In the genomic region with DNA sequence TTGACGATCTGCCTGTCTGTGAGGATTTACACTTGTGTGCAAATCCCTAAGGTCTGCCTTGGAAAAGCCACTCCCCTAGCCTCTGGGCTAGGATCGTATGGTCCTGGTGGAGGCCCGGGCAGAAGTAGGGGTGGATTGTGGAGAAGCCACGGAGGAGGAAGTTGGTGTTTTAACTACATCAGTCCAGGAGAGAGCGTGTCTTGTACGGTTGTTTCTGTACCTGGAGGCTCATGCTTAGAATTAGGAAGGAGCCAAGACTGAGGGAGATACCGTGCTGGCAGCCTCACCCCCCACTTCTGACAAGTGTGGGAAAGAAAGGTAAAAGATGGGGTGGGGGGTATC, we compare ENCODE assay signal across 12 mouse cellular contexts. TPM values are rescaled to one million over a fixed set of nuclear protein-coding genes. Genes with fewer than 3 reads are reported as not detected.
DNase-seq lines count a peak whose midpoint lies in the region; ATAC-seq and TF ChIP-seq lines count a peak whose summit lies in the region.
"Had no signal": no experiment of that assay in that cellular context is flagged by ENCODE, and none has a peak within 500 bp of the region (broad histone marks: within the 10 kb centered on the region; RNA-seq: fewer than 3 reads in every experiment).

No protein-coding gene starts in this region.

- H3K4me2 ChIP-seq in hindbrain, embryonic 12.5 days (replicated peaks): 0 out of 2 replicates have a peak overlapping the region, but pooled peaks have one; percentile 46
- no peak overlapping the region for H3K4me2 ChIP-seq in hindbrain, embryonic 11.5 days (replicated peaks; ENCODE audit: low read depth, low read length)
- no peak overlapping the region for H3K4me2 ChIP-seq in midbrain, embryonic 13.5 days (replicated peaks)
- H3K4me2 ChIP-seq in midbrain, embryonic 14.5 days (ENCODE audit: low read length): no peak overlapping the region
- H3K4me2 ChIP-seq in intestine, postnatal 0 days (replicated peaks; ENCODE audit: low read depth): peak overlapping the region; percentile 51
- H3K4me2 ChIP-seq in stomach, postnatal 0 days (replicated peaks; ENCODE audit: low read depth): peak overlapping the region; percentile 27
- H3K4me2 ChIP-seq in midbrain, embryonic 16.5 days (ENCODE audit: low read length): no peak overlapping the region

- DNase-seq in hindbrain, embryonic 11.5 days (ENCODE audit: low spot score): no peak
- DNase-seq in midbrain, embryonic 14.5 days: no peak
- DNase-seq in stomach, postnatal 0 days (ENCODE audit: low spot score): no peak
- DNase-seq in right cerebral cortex, adult 2 months (ENCODE audit: low spot score in 2 of 2): no peak
- DNase-seq: adrenal gland, postnatal 14 days; forebrain, postnatal 0 days; kidney, adult 8-10 months had no signal

- no peak for TF ChIP-seq EP300 in stomach, postnatal 0 days (optimal IDR thresholded peaks at IDR 0.05)

- no peaks in the 10 kb centered on the region for H3K36me3 ChIP-seq in hindbrain, embryonic 12.5 days
- H3K36me3 ChIP-seq in hindbrain, embryonic 11.5 days (ENCODE audit: control insufficient read depth, insufficient read depth, low read length): no peaks in the 10 kb centered on the region
- no peaks in the 10 kb centered on the region for H3K36me3 ChIP-seq in midbrain, embryonic 13.5 days
- H3K36me3 ChIP-seq in midbrain, embryonic 14.5 days (ENCODE audit: control insufficient read depth, insufficient read depth, low read length): no peaks in the 10 kb centered on the region
- no peaks in the 10 kb centered on the region; the same call in 1 of the 2 replicates for H3K36me3 ChIP-seq in intestine, postnatal 0 days (ENCODE audit: control insufficient read depth, insufficient read depth)
- H3K36me3 ChIP-seq in stomach, postnatal 0 days (ENCODE audit: control insufficient read depth, insufficient read depth, low read length): no peaks in the 10 kb centered on the region
- no peaks in the 10 kb centered on the region for H3K36me3 ChIP-seq in midbrain, embryonic 16.5 days (ENCODE audit: control insufficient read depth, insufficient read depth, low read length)

- H3K9me3 ChIP-seq in hindbrain, embryonic 12.5 days (replicated peaks): no peaks in the 10 kb centered on the region
- H3K9me3 ChIP-seq in hindbrain, embryonic 11.5 days (ENCODE audit: control insufficient read depth, low read length): no peaks in the 10 kb centered on the region
- H3K9me3 ChIP-seq in midbrain, embryonic 13.5 days: no peaks in the 10 kb centered on the region
- H3K9me3 ChIP-seq in midbrain, embryonic 14.5 days (ENCODE audit: control insufficient read depth, low read length): no peaks in the 10 kb centered on the region
- no peaks in the 10 kb centered on the region for H3K9me3 ChIP-seq in intestine, postnatal 0 days (ENCODE audit: control insufficient read depth)
- H3K9me3 ChIP-seq in stomach, postnatal 0 days (ENCODE audit: control insufficient read depth, low read length): no peaks in the 10 kb centered on the region
- no peaks in the 10 kb centered on the region for H3K9me3 ChIP-seq in midbrain, embryonic 16.5 days (replicated peaks; ENCODE audit: control insufficient read depth, low read length, poor library complexity, severe bottlenecking)

- H3K27me3 ChIP-seq in hindbrain, embryonic 12.5 days: peaks cover 34% of the 10 kb centered on the region
- peaks cover 5% of the 10 kb centered on the region for H3K27me3 ChIP-seq in hindbrain, embryonic 11.5 days (ENCODE audit: control insufficient read depth, insufficient read depth, low read length)
- H3K27me3 ChIP-seq in midbrain, embryonic 13.5 days: peaks cover 36% of the 10 kb centered on the region
- peaks cover 6% of the 10 kb centered on the region; the same call in 1 of the 2 replicates for H3K27me3 ChIP-seq in midbrain, embryonic 14.5 days (ENCODE audit: control insufficient read depth, insufficient read depth, low read length)
- no peaks in the 10 kb centered on the region for H3K27me3 ChIP-seq in intestine, postnatal 0 days (replicated peaks; ENCODE audit: control insufficient read depth, insufficient read depth, low read length)
- H3K27me3 ChIP-seq in stomach, postnatal 0 days (ENCODE audit: control insufficient read depth, insufficient read depth, low read length): no peaks in the 10 kb centered on the region
- no peaks in the 10 kb centered on the region; the same call in 1 of the 2 replicates for H3K27me3 ChIP-seq in midbrain, embryonic 16.5 days (ENCODE audit: control insufficient read depth, insufficient read depth, low read depth, low read length)

- no peak for ATAC-seq in hindbrain, embryonic 12.5 days (ENCODE audit: low FRiP score)
- no peak for ATAC-seq in hindbrain, embryonic 11.5 days (ENCODE audit: low FRiP score)
- ATAC-seq in midbrain, embryonic 13.5 days: 0 out of 2 replicates have a peak, but pooled peaks have one; percentile 21
- ATAC-seq in midbrain, embryonic 14.5 days (ENCODE audit: low FRiP score, low TSS enrichment): no peak
- no peak for ATAC-seq in intestine, postnatal 0 days
- no peak for ATAC-seq in stomach, postnatal 0 days (ENCODE audit: low FRiP score, low TSS enrichment)
- no peak for ATAC-seq in midbrain, embryonic 16.5 days
- ATAC-seq: forebrain, postnatal 0 days had no signal

- no peak; the same call in 1 of the 2 replicates for TF ChIP-seq CTCF in intestine, postnatal 0 days (IDR thresholded peaks at IDR 0.05; ENCODE audit: low read depth)
- no peak for TF ChIP-seq CTCF in stomach, postnatal 0 days (IDR thresholded peaks at IDR 0.05; ENCODE audit: low read depth)

- H3K9ac ChIP-seq in hindbrain, embryonic 12.5 days: no peak overlapping the region
- no peak overlapping the region for H3K9ac ChIP-seq in hindbrain, embryonic 11.5 days (ENCODE audit: low read depth, low read length)
- no peak overlapping the region for H3K9ac ChIP-seq in midbrain, embryonic 13.5 days (replicated peaks)
- H3K9ac ChIP-seq in midbrain, embryonic 14.5 days (replicated peaks; ENCODE audit: low read length): no peak overlapping the region
- H3K9ac ChIP-seq in intestine, postnatal 0 days (ENCODE audit: low read depth, low read length): 0 out of 2 replicates have a peak overlapping the region, but pooled peaks have one; percentile 37
- 0 out of 2 replicates have a peak overlapping the region, but pooled peaks have one; percentile 27 for H3K9ac ChIP-seq in stomach, postnatal 0 days (ENCODE audit: low read length)
- H3K9ac ChIP-seq in midbrain, embryonic 16.5 days (ENCODE audit: low read depth, low read length): no peak overlapping the region
- H3K9ac ChIP-seq: forebrain, postnatal 0 days had no signal

- H3K27ac ChIP-seq in hindbrain, embryonic 12.5 days: no peak overlapping the region
- H3K27ac ChIP-seq in hindbrain, embryonic 11.5 days (ENCODE audit: low read depth, low read length): no peak overlapping the region
- H3K27ac ChIP-seq in midbrain, embryonic 13.5 days: no peak overlapping the region
- H3K27ac ChIP-seq in midbrain, embryonic 14.5 days (replicated peaks; ENCODE audit: low read depth, low read length): no peak overlapping the region
- H3K27ac ChIP-seq in intestine, postnatal 0 days (ENCODE audit: low read depth, low read length): peak overlapping the region; percentile 86
- H3K27ac ChIP-seq in stomach, postnatal 0 days (replicated peaks): peak overlapping the region; percentile 87
- no peak overlapping the region for H3K27ac ChIP-seq in midbrain, embryonic 16.5 days (ENCODE audit: low read length)

- 29% methylated on average over 7 of the region's 7 CpGs for WGBS in hindbrain, embryonic 12.5 days
- 25% methylated on average over 7 of the region's 7 CpGs for WGBS in hindbrain, embryonic 11.5 days
- 25% methylated on average over 7 of the region's 7 CpGs for WGBS in midbrain, embryonic 13.5 days
- WGBS in midbrain, embryonic 14.5 days: 27% methylated on average over 7 of the region's 7 CpGs
- WGBS in intestine, postnatal 0 days: 24% methylated on average over 7 of the region's 7 CpGs
- WGBS in stomach, postnatal 0 days: 23% methylated on average over 7 of the region's 7 CpGs
- WGBS in midbrain, embryonic 16.5 days: 23% methylated on average over 7 of the region's 7 CpGs

- peaks cover 28% of the 10 kb centered on the region for H3K4me1 ChIP-seq in hindbrain, embryonic 12.5 days
- 0 out of 2 replicates have a peak, but pooled peaks cover 3% of the 10 kb centered on the region for H3K4me1 ChIP-seq in hindbrain, embryonic 11.5 days (replicated peaks; ENCODE audit: control insufficient read depth, insufficient read depth, low read length)
- H3K4me1 ChIP-seq in midbrain, embryonic 13.5 days (replicated peaks): peaks cover 22% of the 10 kb centered on the region
- H3K4me1 ChIP-seq in midbrain, embryonic 14.5 days (ENCODE audit: control insufficient read depth, insufficient read depth, low read length): peaks cover 17% of the 10 kb centered on the region
- peaks cover 15% of the 10 kb centered on the region for H3K4me1 ChIP-seq in intestine, postnatal 0 days (replicated peaks; ENCODE audit: control insufficient read depth, insufficient read depth, low read length)
- H3K4me1 ChIP-seq in stomach, postnatal 0 days (replicated peaks; ENCODE audit: control insufficient read depth, insufficient read depth): peaks cover 23% of the 10 kb centered on the region
- H3K4me1 ChIP-seq in midbrain, embryonic 16.5 days (ENCODE audit: control insufficient read depth, insufficient read depth, low read length): peaks cover 12% of the 10 kb centered on the region

- H3K4me3 ChIP-seq in hindbrain, embryonic 12.5 days: no peak overlapping the region
- H3K4me3 ChIP-seq in hindbrain, embryonic 11.5 days (ENCODE audit: low read depth, low read length): no peak overlapping the region
- no peak overlapping the region for H3K4me3 ChIP-seq in midbrain, embryonic 13.5 days (replicated peaks)
- no peak overlapping the region for H3K4me3 ChIP-seq in midbrain, embryonic 14.5 days (replicated peaks; ENCODE audit: low read depth, low read length)
- no peak overlapping the region for H3K4me3 ChIP-seq in intestine, postnatal 0 days (ENCODE audit: low read depth, low read length)
- no peak overlapping the region; the same call in 1 of the 2 replicates for H3K4me3 ChIP-seq in stomach, postnatal 0 days (ENCODE audit: low read depth, low read length)
- H3K4me3 ChIP-seq in midbrain, embryonic 16.5 days (ENCODE audit: low read depth, low read length): no peak overlapping the region
- H3K4me3 ChIP-seq: megakaryocyte, embryonic 14.5 days had no signal

RNA-seq across cellular contexts. Expression of a gene that starts 17.4 kb away (rescaled TPM):
- 3.0 and 3.6 TPM in 2 replicates for polyA plus RNA-seq in hindbrain, embryonic 12.5 days (2016; fragmentation: Nextera tagmentation; extraction: Ambion mirVana)
- 1.9 and 2.1 TPM in 2 replicates for polyA plus RNA-seq in hindbrain, embryonic 11.5 days (2014; fragmentation: Nextera tagmentation; extraction: Ambion mirVana)
- 0.78 and 1.4 TPM in 2 replicates for polyA plus RNA-seq in midbrain, embryonic 13.5 days (2015; fragmentation: Nextera tagmentation; extraction: Ambion mirVana)
- 0.20 and 1.1 TPM in 2 replicates for polyA plus RNA-seq in midbrain, embryonic 14.5 days (2014; fragmentation: Nextera tagmentation; extraction: Ambion mirVana)
- 5.7 and 7.5 TPM in 2 replicates for polyA plus RNA-seq in intestine, postnatal 0 days (2015; fragmentation: Nextera tagmentation; extraction: Ambion mirVana)
- 5.7 and 6.4 TPM in 2 replicates for polyA plus RNA-seq in stomach, postnatal 0 days (2015; fragmentation: Nextera tagmentation; extraction: Ambion mirVana)
- polyA plus RNA-seq in midbrain, embryonic 16.5 days (2015; fragmentation: Nextera tagmentation; extraction: Ambion mirVana): 0.93 and 1.3 TPM in 2 replicates

Comparison
In these comparisons a context has a peak if more than half of its experiments do, and no peak if none do; other contexts are left out.
1. H3K4me2 ChIP-seq: peak in hindbrain, embryonic 12.5 days (single experiment), intestine, postnatal 0 days (single experiment) and stomach, postnatal 0 days (single experiment); none in hindbrain, embryonic 11.5 days (single experiment), midbrain, embryonic 13.5 days (single experiment), midbrain, embryonic 14.5 days (single experiment) and midbrain, embryonic 16.5 days (single experiment).
2. H3K27ac ChIP-seq: peak in intestine, postnatal 0 days (single experiment) and stomach, postnatal 0 days (single experiment); none in hindbrain, embryonic 12.5 days (single experiment), hindbrain, embryonic 11.5 days (single experiment), midbrain, embryonic 13.5 days (single experiment), midbrain, embryonic 14.5 days (single experiment) and midbrain, embryonic 16.5 days (single experiment).
3. H3K9ac ChIP-seq: peak in intestine, postnatal 0 days (single experiment) and stomach, postnatal 0 days (single experiment); none in hindbrain, embryonic 12.5 days (single experiment), hindbrain, embryonic 11.5 days (single experiment), midbrain, embryonic 13.5 days (single experiment), midbrain, embryonic 14.5 days (single experiment) and midbrain, embryonic 16.5 days (single experiment).